Mouse (Mus musculus) kidney, postnatal 14 days (tissue): ENCODE measurements around the gene Hnrnpa3.
A peak's percentile ranks its signal among the peaks of the same experiment; 100 is the strongest.
"Not testable (repeated sequence)": the region's sequence is repeated elsewhere in the genome, so short reads cannot be mapped to it uniquely, and the experiment has no call there.

ENCODE experiments used
- DNase-seq: peaks from one replicate; pipeline ENCODE4 v3.0.0; 2022; ENCODE audit warnings: mixed read lengths

The Hnrnpa3 gene

GRCm38 (mm10) chr2:75637361-75637760 lies 21.7 kb upstream of the Hnrnpa3 start:
- no peak for DNase-seq

- not testable (repeated sequence) for DNase-seq
Measured at GRCm38 (mm10) chr2:75637822-75638221, 21.2 kb upstream of the Hnrnpa3 start.

- DNase-seq = not testable (repeated sequence)
Measured at GRCm38 (mm10) chr2:75639535-75639934, 19.5 kb upstream of the Hnrnpa3 start.

- DNase-seq = not testable (repeated sequence)
Measured at GRCm38 (mm10) chr2:75642312-75642711, 16.7 kb upstream of the Hnrnpa3 start.

GRCm38 (mm10) chr2:75642795-75643550 lies 16.1 kb upstream of the Hnrnpa3 start:
- peak; percentile 76 for DNase-seq

- no peak for DNase-seq
Measured at GRCm38 (mm10) chr2:75643950-75644349, 15.1 kb upstream of the Hnrnpa3 start.

GRCm38 (mm10) chr2:75645251-75645650 lies 13.8 kb upstream of the Hnrnpa3 start:
- DNase-seq = no peak

GRCm38 (mm10) chr2:75650437-75650836 lies 8.6 kb upstream of the Hnrnpa3 start:
- DNase-seq = no peak

- DNase-seq = no peak
Measured at GRCm38 (mm10) chr2:75653150-75653549, 5.9 kb upstream of the Hnrnpa3 start.

GRCm38 (mm10) chr2:75654679-75655078 lies 4.4 kb upstream of the Hnrnpa3 start:
- DNase-seq = no peak

GRCm38 (mm10) chr2:75656924-75657323 lies 2.1 kb upstream of the Hnrnpa3 start:
- DNase-seq = no peak

- DNase-seq = peak; percentile 51
Measured at GRCm38 (mm10) chr2:75657907-75658691, 962 bp upstream of the Hnrnpa3 start.

GRCm38 (mm10) chr2:75659629-75659960 lies 534 bp downstream of the Hnrnpa3 start:
- peak; percentile 95 for DNase-seq

- no peak for DNase-seq
Measured at GRCm38 (mm10) chr2:75660255-75660948, 1.3 kb downstream of the Hnrnpa3 start.

GRCm38 (mm10) chr2:75661106-75661505 lies 2.0 kb downstream of the Hnrnpa3 start:
- no peak for DNase-seq

GRCm38 (mm10) chr2:75669491-75670445 lies 10.7 kb downstream of the Hnrnpa3 start:
- no peak for DNase-seq

- no peak for DNase-seq
Measured at GRCm38 (mm10) chr2:75670446-75671336, 11.6 kb downstream of the Hnrnpa3 start.

GRCm38 (mm10) chr2:75671337-75671660 lies 12.2 kb downstream of the Hnrnpa3 start:
- DNase-seq = no peak

GRCm38 (mm10) chr2:75672561-75672960 lies 13.5 kb downstream of the Hnrnpa3 start:
- DNase-seq = no peak

GRCm38 (mm10) chr2:75676567-75676966 lies 17.5 kb downstream of the Hnrnpa3 start:
- DNase-seq = no peak

GRCm38 (mm10) chr2:75679947-75680346 lies 20.9 kb downstream of the Hnrnpa3 start:
- no peak for DNase-seq
